Mouse (Mus musculus) limb, embryonic 14.5 days (tissue): ENCODE results near the gene Tinagl1. TPM values are rescaled to one million over a fixed set of nuclear protein-coding genes. Genes with fewer than 3 reads are reported as not detected.

Experiments
- ATAC-seq: fragments of 200-750 bp; cut with Nextera tagmentation; 2 replicates; pipeline ENCODE4 v1.8.0; 2017; ENCODE audit warnings: low read depth, moderate number of reproducible peaks, moderate TSS enrichment; ENCODE audit not compliant: low FRiP score
- DNase-seq: peaks from one replicate; pipeline ENCODE4 v3.0.0-alpha.2; 2015; ENCODE audit warnings: low spot score
- H3K27ac ChIP-seq: fragments of 300-500 bp; sonication (generic); replicated peaks from 2 replicates; pipeline ENCODE4 v1.5.1; 2014; ENCODE audit warnings: low read depth, mild to moderate bottlenecking, low read length, moderate library complexity, mixed read lengths
- H3K27me3 ChIP-seq: fragments of 300-500 bp; sonication (generic); 2 replicates; pipeline ENCODE4 v1.6.1; 2014; ENCODE audit warnings: low read length, mixed read lengths; ENCODE audit not compliant: control insufficient read depth, insufficient read depth
- H3K36me3 ChIP-seq: fragments of 300-500 bp; sonication (generic); 2 replicates; pipeline ENCODE4 v1.6.1; 2014; ENCODE audit warnings: mild to moderate bottlenecking, low read length, moderate library complexity, mixed read lengths; ENCODE audit not compliant: control insufficient read depth, insufficient read depth
- H3K4me1 ChIP-seq: fragments of 300-500 bp; sonication (generic); 2 replicates; pipeline ENCODE4 v1.6.1; 2014; ENCODE audit warnings: antibody characterized with exemption, low read length, mixed read lengths; ENCODE audit not compliant: control insufficient read depth, insufficient read depth
- H3K4me2 ChIP-seq: fragments of 300-500 bp; sonication (generic); replicated peaks from 2 replicates; pipeline ENCODE4 v1.6.1; 2014; ENCODE audit warnings: low read depth, mild to moderate bottlenecking, low read length, moderate library complexity; ENCODE audit not compliant: severe bottlenecking
- H3K4me3 ChIP-seq: fragments of 300-500 bp; sonication (generic); replicated peaks from 2 replicates; pipeline ENCODE4 v1.5.1; 2014; ENCODE audit warnings: low read length
- H3K9ac ChIP-seq: fragments of 300-500 bp; sonication (generic); 2 replicates; pipeline ENCODE4 v1.6.1; 2014; ENCODE audit warnings: mild to moderate bottlenecking, low read depth, low read length, moderate library complexity; ENCODE audit not compliant: severe bottlenecking
- H3K9me3 ChIP-seq: fragments of 300-500 bp; sonication (generic); 2 replicates; pipeline ENCODE4 v1.6.1; 2016; ENCODE audit warnings: low read length; ENCODE audit not compliant: control insufficient read depth
- POLR2A ChIP-seq: fragments of 200-500 bp; IDR thresholded peaks from 2 replicates; pipeline ENCODE4 v1.8.0; 2012; ENCODE audit warnings: inconsistent platforms, mild to moderate bottlenecking, moderate library complexity, borderline replicate concordance; ENCODE audit not compliant: insufficient read depth, insufficient read length; ENCODE audit errors: extremely low read depth
- WGBS: fragments of 180-500 bp; shearing (Covaris S2); extraction: QIAGEN DNeasy Blood & Tissue Kit; methylation state at CpG from one replicate; pipeline ENCODE4 v1.1.7; 2014; 5-methylcytosine and 5-hydroxymethylcytosine counted together
- polyA plus RNA-seq, 2 experiments: library from polyadenylated mRNA; depleted of rRNA in 1 of 2; stranded (reverse) in 1 of 2; unstranded in 1 of 2; fragments of >200 nt; fragmentation: Nextera tagmentation in 1 of 2; extraction: Ambion mirVana in 1 of 2; gene quantifications; 2 replicates each; pipeline versions ENCODE4 v1.2.1 to v1.2.3; 2012 to 2014

Tinagl1 gene
- polyA plus RNA-seq, 2 experiments: 13.6 to 19.9 TPM

GRCm38 (mm10) chr4:130120752-130121151 lies 54.2 kb downstream of the Tinagl1 start:
- H3K9ac ChIP-seq: no peak overlapping the region
- H3K36me3 ChIP-seq: peaks cover 53% of the 10 kb centered on the region
- WGBS: 86% methylated on average over 4 of the region's 4 CpGs
- TF ChIP-seq POLR2A: no peak
- ATAC-seq: no peak
- no peak for DNase-seq
- no peaks in the 10 kb centered on the region for H3K4me1 ChIP-seq
- H3K27me3 ChIP-seq: no peaks in the 10 kb centered on the region
- H3K9me3 ChIP-seq: no peaks in the 10 kb centered on the region
- H3K27ac ChIP-seq: no peak overlapping the region
- H3K4me2 ChIP-seq: no peak overlapping the region
- no peak overlapping the region for H3K4me3 ChIP-seq

Other genes starting within 250 kb of the Tinagl1 start
- 0.15 and 0.20 TPM in 2 replicates for gene Spocd1, start 245.9 kb downstream of the Tinagl1 start, polyA plus RNA-seq (2012; rRNA removed)
- not detected in 2 replicates for gene Spocd1, start 245.9 kb downstream of the Tinagl1 start, polyA plus RNA-seq (2014; fragmentation: Nextera tagmentation; extraction: Ambion mirVana)
- gene Adgrb2, start 190.3 kb downstream of the Tinagl1 start, polyA plus RNA-seq (2012; rRNA removed): 52.3 and 73.4 TPM in 2 replicates
- 7.2 and 9.2 TPM in 2 replicates for gene Adgrb2, start 190.3 kb downstream of the Tinagl1 start, polyA plus RNA-seq (2014; fragmentation: Nextera tagmentation; extraction: Ambion mirVana)
- gene Col16a1, start 127.3 kb downstream of the Tinagl1 start, polyA plus RNA-seq (2012; rRNA removed): 254 and 284 TPM in 2 replicates
- gene Col16a1, start 127.3 kb downstream of the Tinagl1 start, polyA plus RNA-seq (2014; fragmentation: Nextera tagmentation; extraction: Ambion mirVana): 153 TPM in 2 replicates
- 55.8 and 71.7 TPM in 2 replicates for gene Pef1, start 72.6 kb downstream of the Tinagl1 start, polyA plus RNA-seq (2012; rRNA removed)
- 74.6 and 75.4 TPM in 2 replicates for gene Pef1, start 72.6 kb downstream of the Tinagl1 start, polyA plus RNA-seq (2014; fragmentation: Nextera tagmentation; extraction: Ambion mirVana)
- gene Hcrtr1, start 35.8 kb downstream of the Tinagl1 start, polyA plus RNA-seq (2012; rRNA removed): 0.10 and 0.37 TPM in 2 replicates
- gene Hcrtr1, start 35.8 kb downstream of the Tinagl1 start, polyA plus RNA-seq (2014; fragmentation: Nextera tagmentation; extraction: Ambion mirVana): 0.08 TPM in 1 of 2 replicates, not detected in the other
- 0.03 and 0.04 TPM in 2 replicates for gene Gm853, start 47.3 kb upstream of the Tinagl1 start, polyA plus RNA-seq (2012; rRNA removed)
- gene Gm853, start 47.3 kb upstream of the Tinagl1 start, polyA plus RNA-seq (2014; fragmentation: Nextera tagmentation; extraction: Ambion mirVana): not detected in 2 replicates
- 161 and 261 TPM in 2 replicates for gene Serinc2, start 104.1 kb upstream of the Tinagl1 start, polyA plus RNA-seq (2012; rRNA removed)
- 150 and 186 TPM in 2 replicates for gene Serinc2, start 104.1 kb upstream of the Tinagl1 start, polyA plus RNA-seq (2014; fragmentation: Nextera tagmentation; extraction: Ambion mirVana)
- 34.7 and 41.6 TPM in 2 replicates for gene Fabp3, start 133.5 kb upstream of the Tinagl1 start, polyA plus RNA-seq (2012; rRNA removed)
- gene Fabp3, start 133.5 kb upstream of the Tinagl1 start, polyA plus RNA-seq (2014; fragmentation: Nextera tagmentation; extraction: Ambion mirVana): 34.0 and 47.3 TPM in 2 replicates
- gene Gm10570, start 133.6 kb upstream of the Tinagl1 start, polyA plus RNA-seq (2012; rRNA removed): 0.30 TPM in 1 of 2 replicates, not detected in the other
- not detected in 2 replicates for gene Gm10570, start 133.6 kb upstream of the Tinagl1 start, polyA plus RNA-seq (2014; fragmentation: Nextera tagmentation; extraction: Ambion mirVana)
- 25.9 and 33.3 TPM in 2 replicates for gene Zcchc17, start 184.8 kb upstream of the Tinagl1 start, polyA plus RNA-seq (2012; rRNA removed)
- gene Zcchc17, start 184.8 kb upstream of the Tinagl1 start, polyA plus RNA-seq (2014; fragmentation: Nextera tagmentation; extraction: Ambion mirVana): 76.3 and 79.3 TPM in 2 replicates
- 100 and 106 TPM in 2 replicates for gene Snrnp40, start 185.0 kb upstream of the Tinagl1 start, polyA plus RNA-seq (2012; rRNA removed)
- 137 and 141 TPM in 2 replicates for gene Snrnp40, start 185.0 kb upstream of the Tinagl1 start, polyA plus RNA-seq (2014; fragmentation: Nextera tagmentation; extraction: Ambion mirVana)